Mouse (Mus musculus) cerebellum, adult 9-10 months (tissue): ENCODE data around the gene Sgpp1.
"Not testable (repeated sequence)": the region's sequence is repeated elsewhere in the genome, so short reads cannot be mapped to it uniquely, and the experiment has no call there.

Source experiments
- DNase-seq: peaks from one replicate; pipeline ENCODE4 v3.0.0; 2022

Sgpp1 gene

GRCm38 (mm10) chr12:75684026-75684425, 51.5 kb downstream of the Sgpp1 start:
- not testable (repeated sequence) for DNase-seq

DNA sequence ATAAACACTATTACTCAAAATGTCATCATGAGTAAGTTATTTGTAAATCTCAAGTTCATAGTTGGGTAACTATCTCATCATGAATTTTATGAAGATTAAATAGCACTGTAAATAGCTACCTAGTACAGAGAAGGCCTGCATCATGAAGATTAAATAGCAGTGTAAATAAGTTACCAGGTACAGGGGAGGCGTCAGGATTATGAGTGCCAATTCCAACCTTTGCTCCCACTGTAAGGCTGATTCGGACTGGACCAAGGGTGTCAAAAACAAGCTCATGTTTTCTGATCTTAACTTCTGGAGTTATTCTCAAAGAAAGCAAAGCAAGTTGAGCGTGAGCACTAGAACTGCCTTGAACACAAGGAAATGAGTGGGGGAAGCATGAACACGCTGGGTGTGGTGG, 51.9 kb downstream of the Sgpp1 start:
- no peak for DNase-seq

DNA sequence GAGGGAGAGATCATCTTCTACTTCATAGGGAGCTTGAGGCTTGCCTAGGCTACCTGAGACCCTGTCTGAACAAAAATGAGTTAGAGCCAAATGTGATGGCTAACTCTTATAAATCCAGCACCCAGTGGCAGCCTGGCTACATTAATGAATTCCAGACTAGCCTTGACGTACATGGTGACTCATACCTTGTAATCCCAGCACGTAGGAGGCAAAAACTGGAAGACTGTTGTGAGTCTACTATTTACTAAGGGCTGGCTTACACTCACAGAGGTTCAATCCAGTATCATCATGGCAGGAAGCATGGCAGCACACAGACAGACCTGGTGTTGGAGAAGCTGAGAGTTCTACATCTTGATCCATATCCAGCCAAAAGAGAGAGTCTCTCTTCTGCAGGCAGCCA, 52.7 kb downstream of the Sgpp1 start:
- DNase-seq, result no peak

- no peak for DNase-seq
Measured at GRCm38 (mm10) chr12:75681101-75681500, 54.4 kb downstream of the Sgpp1 start.

DNA sequence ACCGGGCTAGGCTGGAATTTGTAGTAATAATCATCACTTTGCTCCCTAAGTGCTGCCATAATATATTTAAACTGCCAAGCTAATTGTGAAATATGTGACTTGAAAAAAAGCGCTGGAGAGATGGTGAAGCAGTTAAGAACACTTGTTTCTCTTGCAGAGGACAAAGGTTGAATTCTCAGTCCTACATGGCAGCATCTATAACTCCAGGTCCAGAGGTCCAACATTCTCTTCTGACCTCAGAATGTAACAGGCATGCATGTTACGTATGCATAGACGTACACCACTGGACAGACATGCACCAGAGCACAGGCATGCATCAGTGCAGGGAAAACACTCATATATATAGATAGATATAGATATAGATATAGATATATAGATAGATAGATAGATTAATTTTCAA, 57.1 kb downstream of the Sgpp1 start:
- DNase-seq, result no peak

DNA sequence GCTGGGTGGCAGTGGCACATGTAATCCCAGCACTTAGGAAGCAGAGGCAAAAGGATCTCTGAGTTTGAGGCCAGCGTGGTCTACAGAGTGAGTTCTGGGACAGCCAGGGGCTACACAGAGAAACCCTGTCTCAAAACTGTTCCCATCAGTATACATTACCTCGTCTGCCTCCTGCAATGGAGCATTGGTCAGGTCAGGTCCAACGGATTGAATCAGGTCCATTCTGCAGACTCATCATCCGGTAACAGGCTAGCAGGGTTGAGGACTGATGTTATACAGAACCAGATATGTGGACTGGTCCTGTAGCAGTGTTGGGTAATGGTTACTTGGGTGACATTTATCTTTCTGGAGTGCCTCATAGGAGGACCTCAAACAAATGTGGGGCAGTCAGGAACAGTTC, 62.9 kb downstream of the Sgpp1 start:
- DNase-seq, result no peak

DNA sequence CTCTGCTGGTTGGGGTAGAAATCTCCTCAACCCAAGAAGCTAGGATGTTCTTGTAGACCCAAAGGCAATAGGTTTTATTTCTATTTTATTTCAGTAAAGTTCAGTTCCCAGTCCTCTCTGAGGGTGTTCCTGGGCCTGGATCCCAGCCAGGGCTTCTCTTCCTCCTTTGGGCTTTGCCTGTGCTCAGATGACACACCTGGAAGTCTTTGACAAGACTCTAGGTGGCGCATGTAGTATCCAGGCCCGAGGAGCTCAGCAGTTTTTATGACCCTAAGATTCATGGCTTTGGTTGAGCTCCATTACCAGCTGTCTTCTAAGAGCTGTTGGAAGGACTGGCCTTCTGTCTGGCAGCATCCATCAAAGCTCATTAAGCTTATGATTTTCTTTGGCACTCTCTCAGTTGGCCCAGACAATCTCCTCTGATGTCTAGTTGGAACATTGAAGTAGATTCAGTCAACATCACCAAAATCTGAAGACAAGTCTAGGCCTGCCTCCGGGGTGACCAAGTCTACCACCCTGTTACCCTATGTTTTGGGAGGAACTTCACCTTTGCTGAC, 63.7 kb downstream of the Sgpp1 start:
- DNase-seq, result peak; percentile 31

- DNase-seq, result peak; percentile 68
Measured at GRCm38 (mm10) chr12:75670611-75671010, 64.9 kb downstream of the Sgpp1 start.

DNA sequence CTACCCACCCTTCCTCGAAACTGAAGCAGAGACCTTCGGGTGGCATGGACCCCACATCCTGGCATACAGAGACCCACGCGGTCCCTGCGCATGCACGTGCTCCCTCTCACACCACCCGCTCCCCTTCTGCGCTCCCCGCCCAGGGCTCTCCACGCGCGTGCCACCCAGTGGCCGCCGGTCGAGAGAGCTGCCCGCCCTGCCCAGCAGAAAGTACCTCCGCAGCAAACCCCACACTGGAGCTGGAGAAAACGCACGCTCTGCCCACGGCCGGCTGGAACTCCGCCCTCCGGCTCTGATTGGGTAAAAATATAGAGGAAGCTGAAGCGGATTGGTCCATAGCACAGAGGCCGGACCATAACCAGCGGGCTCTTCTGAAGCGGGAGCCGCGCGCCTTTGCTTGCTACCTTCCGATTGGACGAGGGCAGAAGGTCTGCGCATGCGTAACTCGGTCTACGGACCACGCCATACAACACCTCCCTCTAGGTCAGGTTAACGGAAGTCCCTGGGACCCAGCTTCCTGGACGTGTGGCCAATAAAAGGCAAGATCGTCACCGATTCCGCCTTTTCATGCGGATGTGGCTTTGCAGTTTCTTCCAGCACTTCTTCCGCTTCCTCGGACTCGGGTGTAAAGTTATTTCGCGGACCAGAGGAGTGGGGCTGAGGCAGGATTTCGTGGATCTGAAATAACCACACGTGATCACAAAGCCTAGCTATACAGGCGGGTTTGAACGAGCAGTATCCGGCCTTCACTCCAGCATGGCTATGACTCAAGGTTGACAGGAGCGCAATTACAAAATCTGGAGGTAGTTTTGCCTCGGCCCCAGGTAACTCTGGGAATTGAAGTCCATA, 66.0 kb downstream of the Sgpp1 start, which contains the start of gene Wdr89:
Wdr89 (minus strand) TSS at position 280 of the 849 bp plus-strand sequence.
- DNase-seq, result peak; percentile 100

GRCm38 (mm10) chr12:75668916-75669257, 66.6 kb downstream of the Sgpp1 start:
- DNase-seq, result no peak

DNA sequence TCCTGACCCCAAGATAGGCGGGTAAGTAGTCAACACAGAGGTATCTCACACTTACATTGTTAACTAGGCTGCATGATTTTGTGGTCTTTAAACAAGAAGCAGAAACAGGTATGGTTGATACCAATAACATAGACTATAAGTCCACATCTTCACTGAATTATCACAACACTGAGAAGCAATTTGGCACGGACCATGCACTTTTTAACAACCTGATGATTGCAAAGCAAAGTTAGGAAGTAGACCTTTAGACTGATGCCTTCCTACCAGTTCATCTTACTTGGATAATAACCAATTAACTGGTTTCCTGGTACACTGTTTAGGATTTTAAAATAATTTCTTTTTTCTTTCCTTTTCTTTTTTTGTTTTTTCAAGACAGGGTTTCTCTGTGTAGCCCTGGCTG, 67.3 kb downstream of the Sgpp1 start:
- peak; percentile 35 for DNase-seq

GRCm38 (mm10) chr12:75666939-75667338, 68.6 kb downstream of the Sgpp1 start:
- no peak for DNase-seq

- no peak for DNase-seq
Measured at GRCm38 (mm10) chr12:75664516-75664810, 71.1 kb downstream of the Sgpp1 start.
